Mouse (Mus musculus) embryonic fibroblast, embryonic 13.5 days (primary cell): Measurements from ENCODE around the gene Slc25a31. TPM values are rescaled to one million over a fixed set of nuclear protein-coding genes. Genes with fewer than 3 reads are reported as not detected.

Experiments
- H3K27ac ChIP-seq: 2 replicates; pipeline ENCODE4 v1.5.1; 2012; ENCODE audit warnings: low read length, control low read depth, inconsistent platforms; ENCODE audit not compliant: insufficient read depth
- H3K4me1 ChIP-seq: 2 replicates; pipeline ENCODE4 v1.6.1; 2011; ENCODE audit warnings: low read length; ENCODE audit not compliant: control insufficient read depth, insufficient read depth
- H3K4me3 ChIP-seq: 2 replicates; pipeline ENCODE4 v1.5.1; 2011; ENCODE audit warnings: mild to moderate bottlenecking, control low read depth, low read length; ENCODE audit not compliant: insufficient read depth
- CTCF ChIP-seq: IDR thresholded peaks from 2 replicates; pipeline ENCODE4 v1.5.1; 2011; ENCODE audit warnings: mild to moderate bottlenecking, control low read depth, low read length, moderate library complexity, borderline replicate concordance; ENCODE audit not compliant: insufficient read depth
- POLR2A ChIP-seq: IDR thresholded peaks from 2 replicates; pipeline ENCODE4 v1.6.1; 2011; ENCODE audit warnings: low read depth, mild to moderate bottlenecking, control low read depth, low read length, moderate library complexity
- polyA plus RNA-seq: library from polyadenylated mRNA; stranded (reverse); fragments of >200 nt; gene quantifications from 2 replicates; pipeline ENCODE4 v1.2.4, GENCODE M21; 2011; ENCODE audit warnings: low read depth; ENCODE audit not compliant: missing spikeins, insufficient read length

The Slc25a31 gene
- polyA plus RNA-seq, 1 experiment: not detected

DNA sequence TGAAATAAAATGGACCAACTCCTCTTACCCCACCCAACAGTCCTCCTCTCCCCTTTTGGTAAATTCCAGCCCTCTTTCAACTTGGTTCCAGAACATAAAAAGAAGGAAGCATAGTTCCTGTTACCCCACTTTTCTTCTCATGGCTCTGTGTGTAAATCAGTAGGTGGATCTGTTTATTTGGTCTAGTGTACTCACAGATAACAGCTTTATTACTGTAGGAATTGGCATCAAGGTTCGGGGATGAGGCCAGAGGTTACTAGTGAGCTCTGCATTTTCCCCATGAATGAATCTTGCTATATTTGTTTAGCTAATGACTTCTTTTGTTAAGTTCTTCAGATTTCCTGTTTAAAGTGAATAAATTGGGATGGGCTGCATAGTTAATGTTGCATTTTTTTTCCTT is 7.4 kb downstream of the Slc25a31 start:
- no peak overlapping the region for H3K4me3 ChIP-seq
- H3K27ac ChIP-seq: no peak overlapping the region
- no peaks in the 10 kb centered on the region for H3K4me1 ChIP-seq
- TF ChIP-seq POLR2A (no peak), CTCF (no peak)

- H3K27ac ChIP-seq: no peak overlapping the region
- TF ChIP-seq CTCF (no peak), POLR2A (no peak)
These were observed 10.4 kb downstream of the Slc25a31 start for GRCm38 (mm10) chr3:40719022-40719421.

DNA sequence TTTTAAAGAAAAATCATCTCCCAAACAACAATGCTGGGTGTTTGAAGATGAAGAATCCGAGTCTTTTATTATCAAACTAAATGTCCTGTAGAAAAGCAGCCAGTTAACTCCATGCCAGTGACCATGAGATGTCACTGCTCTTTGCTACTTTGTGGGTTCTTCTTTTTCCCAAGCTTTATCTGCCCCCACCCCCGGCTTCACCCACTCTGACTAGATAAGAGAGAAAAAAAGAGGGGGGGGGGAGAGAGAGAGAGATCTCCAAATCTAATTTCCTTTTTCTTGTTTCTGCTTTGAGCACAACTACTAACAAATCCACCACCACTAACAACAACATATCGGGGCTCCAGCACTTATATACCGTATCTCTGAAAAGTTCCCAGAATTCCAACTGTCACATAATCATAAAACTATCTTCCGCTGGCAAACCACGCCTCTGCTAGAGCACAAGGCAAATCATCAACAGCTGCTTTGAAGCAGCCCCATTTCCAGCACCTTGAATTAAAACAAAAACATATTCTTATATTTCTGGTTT is 29.8 kb downstream of the Slc25a31 start:
- H3K4me1 ChIP-seq: no peaks in the 10 kb centered on the region
- no peak overlapping the region for H3K27ac ChIP-seq
- H3K4me3 ChIP-seq: no peak overlapping the region
- no peak for TF ChIP-seq CTCF
- TF ChIP-seq POLR2A: no peak

More at GRCm38 (mm10) chr3:40719022-40719421, 10.4 kb downstream of the Slc25a31 start:
- H3K4me3 ChIP-seq: no peak overlapping the region
- no peaks in the 10 kb centered on the region for H3K4me1 ChIP-seq

GRCm38 (mm10) chr3:40744024-40744835 is 35.6 kb downstream of the Slc25a31 start, which contains the start of gene Hspa4l:
Gene Hspa4l, plus strand, starts transcription at chr3:40744495.
- H3K4me1 ChIP-seq: no peaks in the 10 kb centered on the region; the same call in 1 of the 2 replicates
- TF ChIP-seq POLR2A (no peak), CTCF (no peak)
- H3K27ac ChIP-seq: 0 out of 2 replicates have a peak within 1 kb of the TSS, but pooled peaks have one; percentile 25
- peak within 1 kb of the TSS; percentile 77 for H3K4me3 ChIP-seq

- H3K4me1 ChIP-seq: no peaks in the 10 kb centered on the region; the same call in 1 of the 2 replicates
- peak overlapping the region; percentile 77 for H3K4me3 ChIP-seq
- TF ChIP-seq CTCF (no peak), POLR2A (peak; percentile 78)
- H3K27ac ChIP-seq: peak overlapping the region; percentile 36; the same call in 1 of the 2 replicates
These were observed 36.4 kb downstream of the Slc25a31 start for GRCm38 (mm10) chr3:40744836-40745660.

DNA sequence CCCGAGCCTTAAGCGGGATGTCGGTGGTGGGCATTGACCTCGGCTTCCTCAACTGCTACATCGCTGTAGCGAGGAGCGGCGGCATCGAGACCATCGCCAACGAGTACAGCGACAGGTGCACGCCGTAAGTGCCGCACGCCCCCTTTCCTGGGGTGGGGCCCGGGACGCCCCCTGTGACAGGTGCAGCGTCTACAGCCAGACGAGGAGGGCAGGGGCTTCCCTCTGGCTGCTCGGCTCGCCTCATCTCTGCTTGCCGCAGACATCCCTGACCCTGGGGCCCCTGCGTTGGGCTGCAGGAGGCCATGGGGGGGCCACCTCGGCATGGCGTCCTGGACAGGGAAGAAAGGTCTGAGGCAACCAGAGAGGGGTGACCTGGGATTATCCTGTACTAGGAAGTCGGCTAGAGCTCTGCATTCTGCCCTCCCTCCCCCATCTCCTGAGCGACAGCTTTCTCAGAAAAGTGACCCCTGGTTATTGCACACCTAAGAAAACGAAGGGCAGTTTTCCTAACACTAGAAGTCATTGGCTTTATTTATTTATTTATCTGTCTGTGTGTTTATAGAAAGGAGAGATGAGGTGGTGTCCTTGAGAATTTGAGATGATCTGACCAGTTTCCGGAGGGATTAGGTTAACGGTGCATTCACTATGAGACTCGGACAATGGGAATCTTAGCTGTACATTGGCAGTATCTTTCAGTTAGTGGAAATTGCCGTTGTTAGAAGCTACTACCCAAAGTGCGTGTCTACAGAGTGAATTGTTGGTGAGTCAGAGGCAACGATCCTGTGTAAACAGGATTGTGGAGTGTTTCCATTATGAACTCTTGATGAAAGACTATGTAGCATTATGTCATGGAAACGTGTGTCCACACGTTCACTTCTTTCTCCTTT is 37.2 kb downstream of the Slc25a31 start:
- H3K27ac ChIP-seq: peak overlapping the region; percentile 36
- TF ChIP-seq CTCF: no peak
- TF ChIP-seq POLR2A: peak; percentile 21; the same call in 1 of the 2 replicates

GRCm38 (mm10) chr3:40760746-40761145 is 52.1 kb downstream of the Slc25a31 start:
- Histone ChIP-seq H3K4me3 (no peak overlapping the region), H3K4me1 (no peaks in the 10 kb centered on the region; the same call in 1 of the 2 replicates), H3K27ac (peak overlapping the region; percentile 51)
- TF ChIP-seq POLR2A (no peak), CTCF (no peak)

More for the DNA sequence above, 37.2 kb downstream of the Slc25a31 start:
- Histone ChIP-seq H3K4me1 (no peaks in the 10 kb centered on the region; the same call in 1 of the 2 replicates), H3K4me3 (peak overlapping the region; percentile 77)

DNA sequence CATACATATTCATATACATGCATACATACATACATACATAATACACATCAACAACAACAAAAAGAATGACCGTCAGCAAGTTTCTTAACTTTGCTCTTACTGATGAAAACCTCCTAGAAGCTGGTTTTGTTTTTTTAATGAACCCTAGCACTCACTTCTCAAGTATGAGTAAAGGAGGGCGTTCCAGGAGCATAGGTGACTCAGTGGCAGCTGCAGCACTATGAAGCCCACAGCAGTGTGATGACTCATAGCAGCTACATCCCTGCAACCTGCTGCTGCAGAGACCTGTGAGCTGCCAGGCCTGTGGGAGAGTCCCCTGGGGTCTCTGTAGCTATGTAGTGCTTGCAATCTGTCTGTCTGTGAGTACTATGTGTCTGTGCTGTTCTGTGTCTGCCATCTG is 52.7 kb downstream of the Slc25a31 start:
- H3K4me3 ChIP-seq: no peak overlapping the region
- TF ChIP-seq POLR2A (no peak), CTCF (no peak)

More for the DNA sequence above, 52.7 kb downstream of the Slc25a31 start:
- Histone ChIP-seq H3K27ac (no peak overlapping the region), H3K4me1 (no peaks in the 10 kb centered on the region; the same call in 1 of the 2 replicates)

Other genes starting within 250 kb of the Slc25a31 start
- 3.0 and 3.1 TPM in 2 replicates for gene Intu, start 177.6 kb upstream of the Slc25a31 start, polyA plus RNA-seq
- gene Hspa4l, start 35.6 kb downstream of the Slc25a31 start, polyA plus RNA-seq: 21.8 and 25.6 TPM in 2 replicates
- 35.4 and 38.8 TPM in 2 replicates for gene Plk4, start 91.2 kb downstream of the Slc25a31 start, polyA plus RNA-seq
- gene Mfsd8, start 138.0 kb downstream of the Slc25a31 start, polyA plus RNA-seq: 8.2 and 8.7 TPM in 2 replicates
- gene Abhd18, start 138.1 kb downstream of the Slc25a31 start, polyA plus RNA-seq: 4.4 and 5.5 TPM in 2 replicates
- not detected in 2 replicates for gene 1700034I23Rik, start 193.7 kb downstream of the Slc25a31 start, polyA plus RNA-seq
- 19.3 and 19.6 TPM in 2 replicates for gene Larp1b, start 241.0 kb downstream of the Slc25a31 start, polyA plus RNA-seq